Mouse (Mus musculus) cortical plate, adult 2 months (tissue): Measurements from ENCODE around the gene Mgat4b. TPM values are rescaled to one million over a fixed set of nuclear protein-coding genes. Genes with fewer than 3 reads are reported as not detected.
A peak's percentile ranks its signal among the peaks of the same experiment; 100 is the strongest.

ENCODE experiments used
- H3K27ac ChIP-seq: fragments of 200-500 bp; 2 replicates; pipeline ENCODE4 v1.5.1; 2012; ENCODE audit warnings: low read length, control low read depth, inconsistent platforms; ENCODE audit not compliant: insufficient read depth
- H3K4me1 ChIP-seq: fragments of 200-500 bp; 2 replicates; pipeline ENCODE4 v1.6.1; 2011; ENCODE audit warnings: low read length; ENCODE audit not compliant: control insufficient read depth, insufficient read depth
- H3K4me3 ChIP-seq: fragments of 200-500 bp; 2 replicates; pipeline ENCODE4 v1.5.1; 2011; ENCODE audit warnings: mild to moderate bottlenecking, low read length, control low read depth; ENCODE audit not compliant: insufficient read depth
- CTCF ChIP-seq: fragments of 200-500 bp; IDR thresholded peaks from 2 replicates; pipeline ENCODE4 v1.5.1; 2011; ENCODE audit warnings: mild to moderate bottlenecking, control low read depth, low read length; ENCODE audit not compliant: insufficient read depth; ENCODE audit errors: extremely low read depth
- POLR2A ChIP-seq: fragments of 200-500 bp; IDR thresholded peaks from 2 replicates; pipeline ENCODE4 v1.6.1; 2011; ENCODE audit warnings: mild to moderate bottlenecking, low read length, control low read depth; ENCODE audit not compliant: insufficient read depth; ENCODE audit errors: extremely low read depth
- polyA plus RNA-seq: library from polyadenylated mRNA; depleted of rRNA; stranded (reverse); fragments of >200 nt; gene quantifications from 2 replicates; pipeline ENCODE4 v1.2.3, GENCODE M21; 2012

The Mgat4b gene
- polyA plus RNA-seq, 1 experiment = 56.6 TPM

- Histone ChIP-seq H3K4me1 (peaks cover 14% of the 10 kb centered on the region), H3K27ac (peak overlapping the region; percentile 55; the same call in 1 of the 2 replicates), H3K4me3 (no peak overlapping the region)
- TF ChIP-seq POLR2A = no peak
- TF ChIP-seq CTCF = no peak
Measured at GRCm38 (mm10) chr11:50256615-50257014, 45.9 kb downstream of the Mgat4b start.

GRCm38 (mm10) chr11:50258310-50258709 is 47.6 kb downstream of the Mgat4b start:
- TF ChIP-seq POLR2A = no peak
- TF ChIP-seq CTCF = no peak
- Histone ChIP-seq H3K4me3 (no peak overlapping the region), H3K27ac (no peak overlapping the region), H3K4me1 (peaks cover 14% of the 10 kb centered on the region)

GRCm38 (mm10) chr11:50262020-50262419 is 51.3 kb downstream of the Mgat4b start:
- Histone ChIP-seq H3K4me1 (peaks cover 5% of the 10 kb centered on the region), H3K27ac (no peak overlapping the region), H3K4me3 (no peak overlapping the region)
- TF ChIP-seq CTCF (peak; percentile 44; the same call in 1 of the 2 replicates), POLR2A (no peak)

- peaks cover under 1% of the 10 kb centered on the region; the same call in 1 of the 2 replicates for H3K4me1 ChIP-seq
- no peak for TF ChIP-seq CTCF
- no peak for TF ChIP-seq POLR2A
- no peak overlapping the region for H3K4me3 ChIP-seq
- H3K27ac ChIP-seq = no peak overlapping the region
Measured at GRCm38 (mm10) chr11:50263198-50263597, 52.5 kb downstream of the Mgat4b start.

- Histone ChIP-seq H3K4me1 (no peaks in the 10 kb centered on the region), H3K27ac (no peak overlapping the region), H3K4me3 (no peak overlapping the region)
- TF ChIP-seq POLR2A = no peak
- no peak for TF ChIP-seq CTCF
Measured at GRCm38 (mm10) chr11:50265931-50266330, 55.2 kb downstream of the Mgat4b start.

- TF ChIP-seq POLR2A (no peak), CTCF (no peak)
- H3K4me1 ChIP-seq = no peaks in the 10 kb centered on the region
- no peak overlapping the region for H3K4me3 ChIP-seq
- no peak overlapping the region for H3K27ac ChIP-seq
Measured at GRCm38 (mm10) chr11:50266997-50267396, 56.3 kb downstream of the Mgat4b start.

- H3K4me3 ChIP-seq = no peak overlapping the region
Measured at GRCm38 (mm10) chr11:50269163-50269562, 58.5 kb downstream of the Mgat4b start.

GRCm38 (mm10) chr11:50269885-50270284 is 59.2 kb downstream of the Mgat4b start:
- H3K4me1 ChIP-seq = peaks cover under 1% of the 10 kb centered on the region; the same call in 1 of the 2 replicates
- TF ChIP-seq POLR2A = no peak
- TF ChIP-seq CTCF = no peak
- no peak overlapping the region for H3K27ac ChIP-seq
- H3K4me3 ChIP-seq = no peak overlapping the region

More at GRCm38 (mm10) chr11:50269163-50269562, 58.5 kb downstream of the Mgat4b start:
- Histone ChIP-seq H3K4me1 (no peaks in the 10 kb centered on the region), H3K27ac (no peak overlapping the region)
- TF ChIP-seq CTCF = peak; percentile 36; the same call in 1 of the 2 replicates
- no peak for TF ChIP-seq POLR2A

GRCm38 (mm10) chr11:50272819-50273218 is 62.1 kb downstream of the Mgat4b start:
- Histone ChIP-seq H3K4me1 (peaks cover 6% of the 10 kb centered on the region; the same call in 1 of the 2 replicates), H3K4me3 (no peak overlapping the region), H3K27ac (no peak overlapping the region)
- TF ChIP-seq POLR2A (no peak), CTCF (no peak)

- Histone ChIP-seq H3K4me3 (no peak overlapping the region), H3K4me1 (peaks cover 6% of the 10 kb centered on the region; the same call in 1 of the 2 replicates), H3K27ac (no peak overlapping the region)
- no peak for TF ChIP-seq POLR2A
- no peak for TF ChIP-seq CTCF
Measured at GRCm38 (mm10) chr11:50275077-50275476, 64.4 kb downstream of the Mgat4b start.
